Comparison of ENCODE assay signal across 17 mouse cellular contexts in the genomic region with DNA sequence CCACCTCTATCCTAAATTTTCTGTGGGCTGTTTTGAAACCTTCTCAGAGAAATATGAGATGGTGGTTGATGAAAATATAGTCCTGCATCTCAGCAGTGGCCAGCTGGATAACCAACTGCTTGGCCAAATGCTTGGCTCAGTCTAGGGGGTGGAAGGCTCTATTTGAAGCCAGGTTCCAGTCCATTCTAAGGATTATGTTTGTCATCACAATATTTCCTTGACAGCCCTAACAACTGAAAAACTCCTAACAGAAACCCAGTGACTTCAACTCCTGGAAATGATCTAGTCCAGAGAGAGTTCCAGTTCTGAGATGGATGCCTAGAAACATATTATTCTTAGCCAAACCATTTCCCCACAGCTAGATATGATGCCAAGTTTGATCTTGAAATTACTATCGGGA. TPM values are rescaled to one million over a fixed set of nuclear protein-coding genes. Genes with fewer than 3 reads are reported as not detected.
DNase-seq lines count a peak whose midpoint lies in the region; ATAC-seq and TF ChIP-seq lines count a peak whose summit lies in the region.
"Had no signal": no experiment of that assay in that cellular context is flagged by ENCODE, and none has a peak within 500 bp of the region (broad histone marks: within the 10 kb centered on the region; RNA-seq: fewer than 3 reads in every experiment).

No protein-coding gene starts in this region.

- TF ChIP-seq POLR2A in embryonic fibroblast, embryonic 13.5 days (IDR thresholded peaks at IDR 0.05; ENCODE audit: low read depth, low read length): no peak

- no peaks in the 10 kb centered on the region for H3K9me3 ChIP-seq in embryonic facial prominence, embryonic 14.5 days (ENCODE audit: control insufficient read depth, low read length)
- no peaks in the 10 kb centered on the region for H3K9me3 ChIP-seq in embryonic facial prominence, embryonic 10.5 days
- H3K9me3 ChIP-seq in hindbrain, embryonic 11.5 days (ENCODE audit: control insufficient read depth, low read length): no peaks in the 10 kb centered on the region
- H3K9me3 ChIP-seq: hindbrain, embryonic 10.5 days had no signal

- no peak overlapping the region for H3K4me3 ChIP-seq in embryonic facial prominence, embryonic 14.5 days (ENCODE audit: low read depth, low read length)
- H3K4me3 ChIP-seq in embryonic facial prominence, embryonic 10.5 days: no peak overlapping the region
- no peak overlapping the region for H3K4me3 ChIP-seq in layer of hippocampus, adult 2 months
- no peak overlapping the region for H3K4me3 ChIP-seq in embryonic fibroblast, embryonic 13.5 days (ENCODE audit: insufficient read depth, low read length)
- H3K4me3 ChIP-seq in hindbrain, embryonic 11.5 days (ENCODE audit: low read depth, low read length): no peak overlapping the region
- H3K4me3 ChIP-seq: heart, adult 2 months; hindbrain, embryonic 10.5 days; megakaryocyte, embryonic 14.5 days had no signal

- 42% methylated on average over 1 of the region's 1 CpGs for WGBS in embryonic facial prominence, embryonic 14.5 days
- WGBS in embryonic facial prominence, embryonic 10.5 days: 70% methylated on average over 1 of the region's 1 CpGs
- WGBS in hindbrain, embryonic 11.5 days: 76% methylated on average over 1 of the region's 1 CpGs

- DNase-seq in embryonic facial prominence, embryonic 14.5 days (ENCODE audit: low spot score): peak; percentile 67
- no peak for DNase-seq in embryonic facial prominence, embryonic 10.5 days (ENCODE audit: low spot score)
- no peak for DNase-seq in layer of hippocampus, adult 2 months (ENCODE audit: low spot score in 2 of 2)
- DNase-seq in layer of hippocampus, adult 18-20 months (ENCODE audit: low spot score in 2 of 2): no peak
- DNase-seq in adipocyte (ENCODE audit: low spot score): peak; percentile 74
- no peak for DNase-seq in hindbrain, embryonic 11.5 days (ENCODE audit: low spot score)
- DNase-seq: adrenal gland, postnatal 14 days; embryo, embryonic 11 days; lung, adult 2 months; right cerebral cortex, postnatal 25 days had no signal

- H3K36me3 ChIP-seq in embryonic facial prominence, embryonic 14.5 days (ENCODE audit: control insufficient read depth, insufficient read depth, low read length): no peaks in the 10 kb centered on the region
- no peaks in the 10 kb centered on the region for H3K36me3 ChIP-seq in embryonic facial prominence, embryonic 10.5 days (replicated peaks)
- H3K36me3 ChIP-seq in hindbrain, embryonic 11.5 days (ENCODE audit: control insufficient read depth, insufficient read depth, low read length): no peaks in the 10 kb centered on the region
- H3K36me3 ChIP-seq: hindbrain, embryonic 10.5 days had no signal

- peak; percentile 8; the same call in 1 of the 2 replicates for ATAC-seq in embryonic facial prominence, embryonic 14.5 days (ENCODE audit: low read depth)
- ATAC-seq in hindbrain, embryonic 11.5 days (ENCODE audit: low FRiP score): no peak
- ATAC-seq: inflammation-experienced regulatory T-cells, adult 6 months; midbrain, embryonic 16.5 days had no signal

- H3K27ac ChIP-seq in embryonic facial prominence, embryonic 14.5 days (replicated peaks; ENCODE audit: low read depth, low read length): peak overlapping the region; percentile 33; the same call in 1 of the 2 replicates
- no peak overlapping the region for H3K27ac ChIP-seq in embryonic facial prominence, embryonic 10.5 days (replicated peaks)
- peak overlapping the region; percentile 77 for H3K27ac ChIP-seq in layer of hippocampus, adult 2 months
- H3K27ac ChIP-seq in embryonic fibroblast, embryonic 13.5 days (ENCODE audit: insufficient read depth, low read length): peak overlapping the region; percentile 72; the same call in 1 of the 2 replicates
- H3K27ac ChIP-seq in hindbrain, embryonic 11.5 days (ENCODE audit: low read depth, low read length): no peak overlapping the region
- H3K27ac ChIP-seq: heart, adult 2 months; hindbrain, embryonic 10.5 days had no signal

- no peaks in the 10 kb centered on the region for H3K27me3 ChIP-seq in embryonic facial prominence, embryonic 14.5 days (replicated peaks; ENCODE audit: control insufficient read depth, insufficient read depth, low read length)
- no peaks in the 10 kb centered on the region for H3K27me3 ChIP-seq in embryonic facial prominence, embryonic 10.5 days (replicated peaks; ENCODE audit: low read depth, poor library complexity, severe bottlenecking)
- no peaks in the 10 kb centered on the region; the same call in 1 of the 2 replicates for H3K27me3 ChIP-seq in hindbrain, embryonic 11.5 days (ENCODE audit: control insufficient read depth, insufficient read depth, low read length)
- H3K27me3 ChIP-seq: megakaryocyte, embryonic 14.5 days had no signal

- peaks cover 25% of the 10 kb centered on the region for H3K4me1 ChIP-seq in embryonic facial prominence, embryonic 14.5 days (ENCODE audit: control insufficient read depth, insufficient read depth, low read length)
- H3K4me1 ChIP-seq in embryonic facial prominence, embryonic 10.5 days: peaks cover 51% of the 10 kb centered on the region
- peaks cover 11% of the 10 kb centered on the region for H3K4me1 ChIP-seq in embryonic fibroblast, embryonic 13.5 days (ENCODE audit: control insufficient read depth, insufficient read depth, low read length)
- no peaks in the 10 kb centered on the region for H3K4me1 ChIP-seq in hindbrain, embryonic 11.5 days (replicated peaks; ENCODE audit: control insufficient read depth, insufficient read depth, low read length)
- H3K4me1 ChIP-seq: megakaryocyte, embryonic 14.5 days had no signal

- H3K4me2 ChIP-seq in embryonic facial prominence, embryonic 14.5 days (ENCODE audit: low read depth, low read length): no peak overlapping the region
- no peak overlapping the region for H3K4me2 ChIP-seq in hindbrain, embryonic 11.5 days (replicated peaks; ENCODE audit: low read depth, low read length)

- TF ChIP-seq CTCF in layer of hippocampus, adult 2 months (conservative IDR thresholded peaks at IDR 0.05): no peak
- TF ChIP-seq CTCF in embryonic fibroblast, embryonic 13.5 days (IDR thresholded peaks at IDR 0.05; ENCODE audit: borderline replicate concordance, insufficient read depth, low read length): no peak

- H3K9ac ChIP-seq in embryonic facial prominence, embryonic 14.5 days (ENCODE audit: low read depth, low read length): no peak overlapping the region
- H3K9ac ChIP-seq in hindbrain, embryonic 11.5 days (ENCODE audit: low read depth, low read length): no peak overlapping the region

RNA-seq across cellular contexts. Expression of a gene that starts 35.3 kb away (rescaled TPM):
- polyA plus RNA-seq in embryonic facial prominence, embryonic 14.5 days (2014; fragmentation: Nextera tagmentation; extraction: Ambion mirVana): 858 and 931 TPM in 2 replicates
- 225 and 262 TPM in 2 replicates for polyA plus RNA-seq in embryonic facial prominence, embryonic 10.5 days (2016; fragmentation: Nextera tagmentation; extraction: Ambion mirVana)
- total RNA-seq in layer of hippocampus, adult 2 months (2021): 100 to 1,000 TPM; 217 to 220 TPM
- 100 to 1,000 TPM; 202 to 229 TPM for total RNA-seq in layer of hippocampus, adult 18-20 months (2021)
- 706 and 1,598 TPM in 2 replicates for polyA plus RNA-seq in embryonic fibroblast, embryonic 13.5 days (2011; ENCODE audit: insufficient read length, low read depth, missing spikeins)
- 385 and 413 TPM in 2 replicates for polyA plus RNA-seq in hindbrain, embryonic 11.5 days (2014; fragmentation: Nextera tagmentation; extraction: Ambion mirVana)
- total RNA-seq: liver, adult 2 months had no signal
- polyA plus RNA-seq: liver, adult 2 months had no signal

Comparison
In these comparisons a context has a peak if more than half of its experiments do, and no peak if none do; other contexts are left out.
1. DNase-seq: peak in embryonic facial prominence, embryonic 14.5 days (single experiment) and adipocyte (single experiment); none in embryonic facial prominence, embryonic 10.5 days (single experiment), layer of hippocampus, adult 2 months (0 of 2), layer of hippocampus, adult 18-20 months (0 of 2) and hindbrain, embryonic 11.5 days (single experiment).
2. H3K27ac ChIP-seq: peak in embryonic facial prominence, embryonic 14.5 days (single experiment), layer of hippocampus, adult 2 months (single experiment) and embryonic fibroblast, embryonic 13.5 days (single experiment); none in embryonic facial prominence, embryonic 10.5 days (single experiment) and hindbrain, embryonic 11.5 days (single experiment).